Mouse (Mus musculus) v-Abl transformed pro-B cells (cell line): ENCODE results near the gene Galnt14.

ENCODE experiments used
- in situ Hi-C, 2 experiments: fragments of 400-800 bp; cut with MboI; formaldehyde crosslinking; loops; one replicate each; pipeline ENCODE4 v1.15.1; 2025; ENCODE audit not compliant: unreplicated experiment in 2 of 2

The Galnt14 gene

DNA sequence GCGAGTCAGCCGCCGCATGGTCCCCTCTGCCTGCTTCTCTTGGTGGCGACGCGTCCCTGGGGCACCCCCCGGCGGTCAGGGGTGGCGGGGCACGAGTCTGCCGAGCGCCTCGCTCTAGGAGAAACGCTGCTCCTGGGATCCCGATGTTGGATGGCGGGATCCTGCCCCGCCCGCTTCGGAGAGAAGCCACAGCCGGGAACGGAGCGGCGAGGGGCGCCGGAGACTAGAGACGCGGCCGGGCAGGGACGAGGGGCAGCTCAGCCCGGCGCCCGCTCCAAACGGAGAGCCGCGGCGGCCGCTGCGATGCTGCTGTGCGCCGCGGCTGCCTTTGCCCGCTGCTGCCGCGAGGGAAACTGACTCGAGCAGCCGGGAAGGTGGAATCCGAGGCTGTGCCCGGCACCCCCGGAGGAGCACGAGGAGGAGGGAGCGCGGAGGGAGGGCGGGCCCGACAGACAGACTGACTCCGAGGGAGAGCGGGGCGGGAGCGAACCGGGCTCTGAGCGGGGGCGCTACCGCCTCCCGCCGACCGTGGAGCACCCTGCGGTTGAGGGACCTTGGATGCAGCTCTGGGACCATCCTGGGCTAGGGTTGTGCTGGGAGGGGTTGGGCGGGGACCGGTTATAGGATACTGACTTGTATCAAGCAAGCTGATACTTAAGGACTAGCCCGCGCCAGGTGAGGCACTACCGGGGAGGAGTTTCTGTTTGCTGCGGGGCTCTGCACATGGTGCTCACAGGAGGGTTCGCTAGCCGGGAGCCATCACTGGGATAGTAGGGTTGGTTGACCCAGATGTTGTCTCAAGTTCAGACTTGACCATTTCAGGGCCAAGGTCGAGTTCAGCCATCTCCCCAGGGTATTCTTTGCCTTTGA, at the start of gene Galnt14:
Galnt14 (minus strand) TSS at position 412 of the 870 bp plus-strand sequence.
- in situ Hi-C loops, result no loop called here

DNA sequence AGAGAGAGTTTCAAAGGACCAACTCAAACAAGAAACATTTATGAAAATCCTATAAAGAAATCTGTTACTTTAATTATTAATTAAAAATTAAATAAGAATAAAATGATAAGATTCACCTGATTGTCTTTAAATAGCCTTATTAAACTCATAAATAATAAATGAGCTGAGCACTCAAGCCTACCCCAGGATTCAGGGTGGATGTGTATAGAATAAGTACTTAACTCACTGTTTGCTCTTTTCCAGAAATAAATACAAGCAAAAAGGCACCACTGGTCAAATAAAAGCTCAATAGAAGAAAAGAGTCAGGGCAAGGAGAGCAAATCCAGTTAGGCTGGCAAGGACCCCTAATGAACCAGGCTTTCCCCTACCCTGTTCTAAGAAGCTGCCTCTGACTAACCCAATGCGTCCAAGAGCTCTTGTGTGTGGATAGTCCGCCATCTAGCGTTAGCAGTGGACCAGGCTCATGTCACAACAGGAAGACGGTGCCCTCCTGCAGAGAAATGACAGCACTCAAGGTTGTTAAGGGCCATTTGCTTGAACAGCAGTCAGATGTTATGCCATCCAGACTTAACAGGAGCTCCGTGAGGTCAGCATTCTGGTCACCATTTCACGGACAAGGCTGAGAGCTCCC, 33.5 kb upstream of the Galnt14 start:
- in situ Hi-C loops, result loop anchor here (5.0 to 25.0 kb wide), 5 partner anchors 436 to 879 kb away; no protein-coding TSS in a partner anchor

DNA sequence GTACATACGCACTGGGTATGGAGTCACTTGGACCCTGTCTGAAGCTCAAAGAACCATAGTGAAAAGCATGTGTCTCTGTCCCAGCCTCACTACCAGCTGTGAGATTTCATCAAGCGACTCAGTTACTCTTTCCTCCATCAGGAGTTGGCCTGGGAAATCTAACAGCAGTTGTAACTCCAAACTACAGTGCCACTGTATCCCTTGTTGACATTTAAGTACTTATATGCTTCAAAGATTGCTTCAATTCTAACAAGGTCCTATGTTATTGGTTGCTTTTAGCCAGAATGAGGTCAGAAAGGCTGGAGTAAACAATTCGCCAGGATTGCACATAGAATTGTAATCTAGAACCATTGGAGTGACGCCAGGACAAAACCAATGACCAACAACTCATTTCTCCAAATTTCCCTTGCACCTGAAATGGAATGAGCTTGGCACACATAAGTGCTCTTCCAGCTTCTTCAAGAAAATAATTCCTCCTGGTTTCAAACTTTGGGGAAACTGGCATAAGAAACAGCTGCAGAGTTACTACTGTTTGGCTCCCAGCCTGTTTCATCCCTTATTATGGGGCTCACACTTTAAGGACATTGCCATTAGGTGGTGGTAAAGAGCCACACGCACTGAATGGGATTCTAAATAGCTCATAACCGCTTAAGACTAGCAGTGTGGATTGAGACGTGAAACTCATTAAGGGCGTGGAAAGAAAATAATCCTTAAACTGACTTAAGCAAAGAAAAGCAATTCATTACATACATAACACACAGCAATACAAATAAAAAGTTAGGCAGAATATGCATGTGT, 13.8 kb upstream of the Galnt14 start:
- in situ Hi-C loops, result no loop called here

DNA sequence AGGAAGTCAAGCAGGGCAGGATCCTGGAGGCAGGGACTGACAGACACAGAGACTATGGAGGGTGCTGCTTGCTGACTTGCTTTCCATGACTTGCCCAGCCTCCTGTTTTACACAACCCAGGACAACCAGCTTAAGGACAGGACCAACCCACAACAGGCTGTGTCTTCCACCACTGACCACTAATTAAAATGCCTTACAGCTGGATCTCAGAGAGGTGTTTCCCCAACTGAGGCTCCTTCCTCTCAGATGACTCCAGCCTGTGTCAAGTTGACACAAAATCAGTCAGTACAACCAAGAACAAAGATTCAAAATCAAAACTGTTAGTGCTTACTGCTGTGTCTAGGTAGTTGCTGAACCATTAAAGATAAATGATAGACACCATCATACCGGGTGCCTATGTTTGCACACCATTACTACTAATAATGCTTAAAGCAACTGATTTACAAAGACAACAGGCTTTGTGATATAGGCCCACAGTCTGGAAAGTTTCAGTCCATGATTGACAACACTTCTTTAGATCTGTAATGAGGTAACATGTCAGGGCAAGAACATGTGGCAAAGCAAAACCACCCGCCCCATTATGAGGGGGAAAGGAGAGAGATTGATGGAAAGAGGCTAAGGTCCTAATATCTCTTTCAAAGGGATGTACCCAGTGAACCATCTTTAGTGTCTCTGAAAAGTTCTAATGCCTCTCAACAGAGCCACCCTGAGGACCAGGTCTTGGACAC, 8.9 kb upstream of the Galnt14 start:
- in situ Hi-C loops, result no loop called here

DNA sequence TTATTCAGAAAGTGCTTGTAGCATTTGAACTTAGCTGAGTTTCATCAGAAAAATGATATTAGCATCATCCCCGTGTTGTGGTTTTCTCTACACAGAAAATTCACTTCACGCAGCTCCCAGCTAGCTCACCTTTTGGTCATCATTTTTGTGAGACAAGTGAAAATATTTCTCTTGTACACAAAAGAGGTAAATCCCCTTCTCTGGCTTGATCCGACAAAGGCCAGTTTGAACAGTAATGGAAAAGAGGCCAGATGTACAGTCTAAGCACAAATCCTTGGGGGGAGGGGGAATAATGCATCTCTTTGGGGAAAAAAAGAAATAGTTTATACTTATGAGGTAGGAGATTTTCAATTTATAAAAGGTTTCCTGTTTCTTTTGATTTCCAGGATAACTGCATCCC, 6.4 kb upstream of the Galnt14 start:
- in situ Hi-C loops, result no loop called here

DNA sequence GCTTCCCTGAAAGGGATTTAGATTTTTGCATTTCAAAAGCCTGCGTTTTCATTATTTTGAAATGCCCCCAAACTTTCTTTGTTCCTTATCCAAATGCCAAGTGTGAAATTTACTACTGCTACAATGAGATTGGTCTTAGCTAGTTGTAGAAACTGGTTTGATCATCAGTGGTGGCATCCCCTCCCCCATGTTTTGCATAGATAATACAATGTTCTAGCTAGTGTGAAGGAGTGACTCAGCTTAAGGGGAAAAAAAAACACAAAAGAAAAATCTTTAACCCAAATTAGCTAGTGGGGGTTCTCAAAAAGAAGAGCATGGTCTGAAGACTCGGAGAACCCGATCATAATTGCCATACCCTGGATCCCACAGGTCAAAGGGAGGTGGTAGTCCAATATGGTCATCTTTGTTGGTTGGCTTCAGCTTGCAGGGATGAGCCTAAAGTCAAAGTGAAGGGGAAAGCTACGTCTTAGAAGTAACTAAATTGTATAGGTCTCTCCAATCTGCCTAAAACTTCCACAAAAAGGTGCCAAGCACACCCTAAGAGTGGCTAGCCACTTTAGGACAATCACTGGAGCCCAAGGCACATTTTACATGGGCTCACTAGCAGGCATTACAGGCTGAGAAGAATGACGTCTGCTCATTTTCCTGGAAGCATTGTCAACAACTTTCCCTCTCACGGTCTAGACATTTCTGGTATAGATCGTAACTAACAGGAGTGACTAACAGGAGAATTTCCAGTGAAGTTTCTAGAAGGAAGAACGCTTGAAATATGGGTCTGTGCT, 4.4 kb upstream of the Galnt14 start:
- in situ Hi-C loops, result no loop called here

DNA sequence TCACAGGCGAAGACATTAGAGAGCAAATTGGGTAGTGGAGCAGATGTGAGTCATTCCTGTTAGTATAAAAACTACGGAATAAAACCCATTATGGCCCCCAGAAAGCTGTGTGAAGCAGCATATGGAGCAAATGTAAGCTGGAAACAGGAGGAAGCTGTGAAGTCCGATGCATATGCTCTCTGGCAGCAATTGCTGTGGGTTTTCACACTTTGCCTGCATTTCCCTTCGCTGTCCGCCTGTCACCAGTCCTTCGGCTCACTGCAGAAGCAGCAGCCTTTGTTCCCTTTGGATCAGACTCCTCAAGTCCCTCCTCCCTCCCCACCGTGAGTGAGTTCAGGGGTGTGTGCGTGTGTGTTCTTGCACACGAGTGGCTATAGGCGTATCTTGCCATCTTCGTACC, 3.1 kb upstream of the Galnt14 start:
- in situ Hi-C loops, result no loop called here

DNA sequence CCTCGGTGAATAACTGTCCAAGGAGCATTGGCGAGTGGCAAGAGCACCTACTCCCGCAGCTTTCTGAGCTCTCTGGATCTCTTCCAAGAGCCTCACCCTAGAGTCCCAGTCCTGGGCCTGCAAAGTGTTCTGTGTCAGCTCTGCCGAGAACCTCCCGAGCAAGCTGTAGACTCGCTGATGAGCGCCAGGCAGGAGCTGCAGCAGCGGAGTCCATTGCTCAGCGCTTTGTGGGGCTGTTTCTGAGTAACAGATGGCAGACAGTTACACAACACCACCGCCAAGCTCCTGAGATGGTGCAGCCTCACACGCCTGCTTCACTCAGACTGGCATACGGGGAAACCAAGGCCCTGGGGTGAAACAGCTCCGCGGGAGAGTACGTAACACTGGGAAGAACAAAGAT, 1.7 kb upstream of the Galnt14 start:
- in situ Hi-C loops, result no loop called here

DNA sequence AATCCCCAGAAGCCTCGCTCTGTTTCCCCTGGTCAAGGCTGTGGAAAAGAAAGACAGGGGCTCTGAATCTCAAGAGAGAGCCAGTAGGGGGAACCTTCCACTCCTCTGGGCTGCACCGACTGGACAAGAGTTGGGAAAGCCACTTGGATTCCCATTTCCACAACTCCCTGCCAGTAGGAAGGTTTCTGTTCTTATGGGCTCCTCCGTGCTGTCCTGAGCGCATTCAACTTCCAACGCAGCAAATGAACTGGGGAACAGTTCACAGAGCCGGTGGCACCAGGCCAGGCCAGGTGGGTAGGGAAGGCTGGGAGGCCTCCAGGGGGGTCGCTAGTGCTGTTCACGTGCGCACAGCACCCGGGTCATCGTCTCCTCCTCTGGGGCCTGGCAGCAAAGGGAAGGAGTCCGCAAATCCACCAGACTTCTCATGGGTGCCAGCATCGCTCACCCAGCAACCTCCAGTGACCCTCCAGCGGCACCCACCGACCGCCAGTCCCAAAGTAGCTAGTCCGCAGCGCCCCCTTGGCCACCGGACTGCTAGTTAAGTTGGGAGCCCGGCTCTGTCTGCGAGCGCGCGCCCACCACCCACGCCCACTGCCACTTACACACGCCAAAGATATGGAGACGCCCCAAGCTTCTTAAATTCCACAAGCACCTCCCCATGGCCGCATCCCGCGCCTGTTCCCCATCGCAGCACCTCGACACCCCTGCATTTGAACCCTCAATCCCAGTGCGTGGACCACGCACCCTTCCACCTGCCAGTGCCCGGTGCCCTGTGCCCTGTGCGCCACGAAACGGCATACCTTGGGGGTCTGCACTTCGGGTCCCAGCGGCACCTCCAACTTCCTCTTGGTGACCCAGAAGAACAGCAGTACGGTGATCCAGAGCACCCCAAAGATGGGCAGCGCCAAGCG, 867 bp downstream of the Galnt14 start:
- in situ Hi-C loops, result loop anchor here in 1 of 2 experiments (5.0 to 10.0 kb wide), 3 partner anchors 137 to 402 kb away; no protein-coding TSS in a partner anchor

DNA sequence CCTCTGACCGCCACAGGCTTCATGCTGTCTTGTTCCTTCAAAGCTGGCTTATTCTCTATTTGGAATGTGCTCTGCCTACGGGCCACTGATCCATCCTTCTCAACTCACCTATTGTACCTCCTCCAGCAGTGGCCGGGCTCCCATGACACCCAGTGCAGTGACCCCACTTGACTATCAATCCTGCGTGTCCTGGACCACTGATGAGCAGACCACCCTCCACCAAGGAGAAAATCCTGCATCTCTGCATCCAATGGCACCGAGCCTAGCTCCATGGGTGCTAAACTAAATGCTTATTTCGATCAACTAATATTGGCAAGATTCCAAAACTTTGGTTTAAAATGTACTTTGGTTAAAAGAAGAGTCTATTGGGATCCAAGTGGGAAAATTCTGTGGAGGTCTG, 1.8 kb downstream of the Galnt14 start:
- in situ Hi-C loops, result loop anchor here in 1 of 2 experiments (5.0 to 10.0 kb wide), 3 partner anchors 136 to 401 kb away; no protein-coding TSS in a partner anchor

DNA sequence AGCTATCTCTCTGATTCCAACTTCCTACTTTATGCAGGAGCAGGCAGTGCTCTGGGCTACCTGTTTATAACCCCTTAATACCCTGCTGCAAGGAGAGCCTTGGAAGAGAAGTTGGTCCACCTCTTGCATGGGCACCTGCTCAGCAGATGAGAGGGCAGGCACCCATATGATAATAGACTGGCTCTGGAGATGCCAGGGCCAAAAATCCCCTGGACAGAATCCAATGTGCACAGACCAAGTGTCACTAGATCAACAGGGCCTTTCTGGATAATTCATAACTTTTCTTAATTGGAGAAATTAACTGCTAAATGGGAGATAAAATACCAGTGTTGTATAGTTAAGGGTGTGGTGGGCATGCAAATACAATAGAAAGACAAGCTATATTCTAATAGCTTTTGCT, 6.7 kb downstream of the Galnt14 start:
- in situ Hi-C loops, result loop anchor here in 1 of 2 experiments (10.0 kb wide), 1 partner anchor 289 kb away; no protein-coding TSS in a partner anchor

DNA sequence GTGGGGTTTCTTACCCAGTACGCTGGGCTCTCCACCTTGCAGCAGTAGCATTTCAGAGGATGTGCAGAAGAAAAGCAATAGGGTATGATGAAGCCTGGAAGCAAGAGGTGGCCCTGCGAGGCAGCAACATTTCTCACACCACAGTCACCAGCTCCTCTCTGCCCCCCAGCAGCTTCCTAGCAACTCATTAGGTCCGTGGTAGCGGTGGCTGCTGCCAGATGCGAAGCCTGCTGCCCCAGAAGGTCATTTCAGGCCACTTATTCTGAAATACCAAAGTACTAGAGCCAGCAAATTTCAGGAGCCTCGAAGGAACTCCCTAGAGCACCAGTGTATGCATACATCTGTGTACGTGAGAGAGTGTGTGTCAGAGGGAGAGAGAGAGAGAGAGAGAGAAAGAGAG, 9.2 kb downstream of the Galnt14 start:
- in situ Hi-C loops, result loop anchor here in 1 of 2 experiments (10.0 kb wide), 1 partner anchor 286 kb away; no protein-coding TSS in a partner anchor

DNA sequence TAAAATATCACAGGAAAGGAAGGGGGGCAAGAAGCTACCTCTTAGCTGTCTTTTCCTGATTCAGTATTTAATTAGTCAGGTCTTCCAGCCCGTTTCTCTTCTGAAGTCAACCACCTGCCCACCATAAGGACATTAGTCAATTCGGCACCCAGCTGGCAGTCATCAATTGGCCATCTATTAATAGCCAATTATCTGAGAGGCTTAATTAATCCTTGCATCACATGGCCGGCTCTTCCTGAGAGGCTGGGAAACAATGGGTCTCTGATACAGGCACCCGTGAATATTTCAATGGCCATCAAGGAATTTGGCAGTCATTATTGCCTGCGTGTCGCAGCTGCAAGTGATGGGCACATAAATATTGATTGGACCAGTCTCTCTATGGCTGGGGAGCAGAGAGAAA, 10.4 kb downstream of the Galnt14 start:
- in situ Hi-C loops, result loop anchor here in 1 of 2 experiments (10.0 kb wide), 1 partner anchor 285 kb away; no protein-coding TSS in a partner anchor

DNA sequence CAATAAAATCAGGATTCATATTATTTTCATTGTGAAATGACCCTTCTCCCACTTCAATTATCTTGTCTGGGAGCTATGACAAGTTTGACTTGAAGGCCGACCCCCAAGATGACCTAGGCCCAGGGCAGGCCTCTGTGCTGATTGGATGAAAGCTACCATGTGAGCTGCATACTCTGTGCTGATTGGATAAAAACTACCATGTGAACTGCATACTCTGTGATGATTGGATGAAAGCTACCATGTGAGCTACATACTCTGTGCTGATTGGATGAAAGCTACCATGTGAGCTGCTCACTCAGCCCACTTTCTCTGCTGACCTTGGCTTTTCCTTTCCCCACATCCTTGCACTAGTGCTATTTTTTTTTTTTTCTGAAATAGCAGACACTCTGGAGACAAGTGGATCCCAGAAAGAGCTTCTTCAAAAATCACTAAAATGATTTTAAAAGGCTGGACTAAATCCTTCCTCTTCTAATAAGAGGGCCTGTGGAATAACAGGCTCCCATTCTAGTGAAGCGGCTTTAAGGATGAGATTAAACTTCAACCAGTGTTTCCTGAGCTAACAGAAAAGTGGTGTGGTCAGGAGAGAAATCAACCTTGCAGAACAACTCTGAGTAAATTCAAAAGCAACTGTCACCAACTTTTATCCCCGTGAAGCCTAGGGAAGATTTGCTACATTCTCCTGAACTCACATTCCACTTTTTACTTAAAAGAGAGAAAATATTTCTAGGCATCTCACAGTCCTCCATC, 15.9 kb downstream of the Galnt14 start:
- in situ Hi-C loops, result no loop called here

DNA sequence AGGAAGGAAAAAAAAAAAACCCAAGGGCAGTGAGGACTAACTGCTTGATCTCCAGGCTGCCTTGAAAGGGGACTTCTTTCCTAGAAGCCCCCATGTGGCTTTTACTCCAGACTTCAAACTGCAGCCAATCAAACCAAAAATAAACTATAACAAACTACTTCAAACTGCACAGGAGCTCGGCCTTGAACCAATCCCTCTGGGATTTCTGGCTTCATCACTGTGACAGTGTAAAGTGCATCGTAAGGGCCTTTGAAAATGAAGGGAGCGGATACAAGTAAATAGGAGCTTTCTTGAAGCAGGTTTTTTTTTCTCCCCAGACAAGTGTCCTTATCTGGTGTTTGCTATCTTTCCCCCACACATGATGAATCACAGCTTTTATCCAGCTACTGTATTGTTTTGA, 22.0 kb downstream of the Galnt14 start:
- in situ Hi-C loops, result no loop called here

DNA sequence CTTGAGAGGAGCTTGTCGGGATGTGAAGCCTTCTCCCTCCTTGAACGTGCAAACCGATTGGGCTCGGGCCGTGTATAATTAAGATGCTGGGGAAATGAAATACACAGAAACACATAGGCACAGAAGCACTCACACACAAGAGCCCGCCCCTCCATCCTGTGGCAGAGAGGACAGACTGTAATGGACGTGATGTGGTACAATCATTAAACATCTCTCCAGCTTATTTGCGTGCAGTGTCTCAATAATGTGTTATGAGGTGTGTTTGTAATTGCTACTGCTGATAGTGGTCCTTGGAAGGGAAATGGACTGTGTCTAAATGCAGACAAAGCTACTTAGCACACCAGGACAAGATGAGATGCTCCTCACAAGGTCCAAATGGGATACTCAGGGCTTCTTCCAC, 24.0 kb downstream of the Galnt14 start:
- in situ Hi-C loops, result no loop called here

DNA sequence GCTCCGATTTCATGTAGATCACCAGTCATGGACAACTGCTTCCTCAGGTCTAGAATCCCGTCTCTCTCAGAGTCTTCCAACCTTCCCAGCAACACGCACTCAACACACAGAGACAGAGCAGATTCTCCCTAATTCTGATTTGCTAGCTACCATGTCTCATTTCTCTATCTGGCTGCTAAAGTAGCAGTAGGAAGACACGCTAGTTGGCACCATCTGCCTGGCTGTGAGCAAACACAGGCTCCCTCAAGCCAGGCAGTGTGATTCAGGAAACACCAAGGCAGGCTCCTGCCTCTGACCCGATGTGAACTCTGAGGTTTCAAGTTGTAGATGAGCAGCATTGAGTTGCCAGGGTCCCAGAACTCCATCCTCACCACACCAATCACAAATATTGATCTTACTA, 25.5 kb downstream of the Galnt14 start:
- in situ Hi-C loops, result no loop called here

DNA sequence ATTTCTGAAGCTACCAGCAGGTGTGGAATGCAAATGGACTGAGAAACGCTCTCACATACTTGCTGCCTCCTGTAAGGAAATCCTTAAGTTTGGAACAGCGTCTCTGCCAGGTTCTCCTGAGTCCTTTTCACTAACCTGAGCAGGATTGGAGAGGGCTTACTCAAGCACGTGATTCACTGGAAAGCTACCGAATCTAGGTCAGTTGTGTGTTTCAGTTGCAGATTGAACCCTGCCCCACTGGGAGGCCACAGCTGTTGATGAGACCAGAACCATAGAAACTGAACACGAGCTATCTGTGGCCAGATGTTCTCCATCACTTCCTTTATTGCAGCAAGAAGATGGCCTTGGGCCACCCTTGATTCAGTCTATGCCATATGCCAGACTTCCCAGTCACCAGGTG, 38.3 kb downstream of the Galnt14 start:
- in situ Hi-C loops, result no loop called here
